Mouse (Mus musculus) heart, postnatal 25 days (tissue): ENCODE data around the gene Rhoh. TPM values are rescaled to one million over a fixed set of nuclear protein-coding genes. Genes with fewer than 3 reads are reported as not detected.

Experiments
- DNase-seq: peaks from one replicate; pipeline ENCODE4 v3.0.0; 2022; ENCODE audit warnings: low spot score
- intact Hi-C: fragments of 180-260 bp; cut with DNase I; formaldehyde crosslinking; loops from one replicate; pipeline ENCODE4 v1.15.1; 2025
- total RNA-seq, 2 experiments: library from RNA; stranded (reverse); gene quantifications; 2 replicates each; pipeline ENCODE4 v1.2.3; 2021

The Rhoh gene
- total RNA-seq, 2 experiments from 2014 or later = 0.42 to 0.87 TPM

- intact Hi-C loops = no loop called here
- no peak for DNase-seq
Observed at GRCm38 (mm10) chr5:65858898-65859297, 2.1 kb upstream of the Rhoh start.

- intact Hi-C loops = no loop called here
- DNase-seq = no peak
Observed at GRCm38 (mm10) chr5:65859396-65859795, 1.6 kb upstream of the Rhoh start.

DNA sequence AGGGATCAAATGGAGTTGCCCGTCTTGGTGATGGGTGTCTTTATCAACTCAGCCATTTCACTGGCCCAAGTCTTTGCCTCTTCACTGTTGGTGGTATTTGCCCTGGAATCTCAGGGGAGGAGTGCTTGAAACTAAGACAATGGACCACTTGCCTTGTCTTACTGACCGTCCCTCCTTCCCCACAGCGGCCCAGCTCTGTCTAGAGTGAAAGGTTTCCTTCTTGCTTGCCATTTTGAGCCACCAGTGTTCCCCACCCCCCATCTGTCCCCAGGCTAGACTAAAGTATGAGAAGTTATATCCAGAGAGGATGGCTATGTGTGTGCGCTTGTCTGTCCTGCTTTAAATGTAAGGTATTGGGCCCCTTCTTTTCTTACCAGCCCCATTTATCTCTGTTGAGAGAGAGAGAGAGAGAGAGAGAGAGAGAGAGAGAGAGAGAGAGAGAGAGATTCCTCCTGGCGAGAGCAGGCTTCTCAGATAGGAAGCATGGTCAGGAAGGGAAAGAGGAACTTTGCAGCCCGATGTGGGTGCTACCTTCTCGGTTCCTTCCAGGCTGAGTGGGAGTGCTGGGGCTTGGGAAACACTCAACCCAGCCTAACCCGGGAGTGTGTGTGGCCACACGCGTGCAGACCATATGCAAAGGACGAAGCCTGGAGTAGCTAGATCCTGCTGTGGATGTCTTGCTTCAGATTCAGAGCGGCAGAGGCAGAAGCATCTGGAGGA is 572 bp upstream of the Rhoh start:
- no peak for DNase-seq
- intact Hi-C loops = no loop called here

- DNase-seq = no peak
- intact Hi-C loops = no loop called here
Observed at GRCm38 (mm10) chr5:65862217-65862927, 1.4 kb downstream of the Rhoh start.

DNA sequence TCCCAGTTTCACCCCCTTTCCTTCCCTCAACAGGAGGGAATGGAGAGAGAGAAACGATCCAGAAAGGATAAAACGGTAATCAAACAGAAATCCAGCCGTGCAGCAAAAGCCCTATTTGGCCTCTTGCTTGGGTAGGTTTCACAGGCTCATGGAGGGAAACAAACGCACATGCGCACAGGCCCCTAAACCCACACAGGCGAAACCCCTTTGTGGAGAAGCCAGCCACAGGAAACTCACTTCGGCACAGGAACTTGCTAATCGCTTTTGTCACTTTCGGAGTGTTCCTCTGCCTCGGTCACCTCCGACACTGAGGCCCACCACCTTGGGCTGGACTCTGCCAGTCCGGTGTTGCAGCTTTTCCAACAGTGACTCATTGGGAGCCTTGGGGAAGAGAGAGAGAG is 2.3 kb downstream of the Rhoh start:
- peak; percentile 3 for DNase-seq
- intact Hi-C loops = no loop called here

DNA sequence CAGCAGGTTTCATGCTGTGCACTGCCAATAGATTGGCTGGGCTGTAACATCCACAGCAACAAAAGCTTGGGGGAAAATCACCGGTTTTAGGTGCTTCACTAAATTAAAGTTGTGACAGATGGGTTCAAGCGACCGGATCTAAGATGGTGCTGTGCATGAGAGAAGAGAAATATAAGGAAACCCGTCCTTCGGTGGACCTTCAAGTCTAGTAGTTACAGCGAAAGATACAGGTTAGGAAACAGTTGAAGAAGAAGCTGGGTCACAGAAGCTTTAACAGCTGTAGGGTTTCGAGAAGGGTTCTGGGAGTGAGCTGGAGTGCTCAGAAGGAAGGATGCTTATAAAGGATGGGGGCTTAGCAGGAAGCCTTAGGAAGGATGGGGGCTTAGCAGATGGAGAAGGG is 3.5 kb downstream of the Rhoh start:
- intact Hi-C loops = no loop called here
- DNase-seq = no peak

DNA sequence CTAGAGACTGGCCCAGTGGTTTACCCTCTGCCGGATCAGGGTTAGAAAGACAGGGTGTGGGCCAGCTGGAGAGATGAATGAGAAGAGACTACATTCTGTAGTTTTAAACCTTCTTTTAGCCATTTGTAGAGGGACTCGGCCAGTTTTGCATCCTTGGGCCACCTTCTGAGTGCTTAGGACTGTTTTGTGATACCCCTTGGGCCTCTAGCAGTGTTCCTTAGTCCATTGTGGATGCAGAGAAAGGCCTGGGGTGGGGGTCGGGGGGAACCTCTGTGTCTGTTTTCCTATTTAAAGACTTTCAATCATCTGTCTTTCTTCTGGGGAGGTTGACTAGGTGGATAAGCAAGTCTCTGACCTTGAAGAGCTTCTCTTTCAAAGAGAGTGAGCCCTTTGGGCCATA is 3.9 kb downstream of the Rhoh start:
- no peak for DNase-seq
- intact Hi-C loops = no loop called here

DNA sequence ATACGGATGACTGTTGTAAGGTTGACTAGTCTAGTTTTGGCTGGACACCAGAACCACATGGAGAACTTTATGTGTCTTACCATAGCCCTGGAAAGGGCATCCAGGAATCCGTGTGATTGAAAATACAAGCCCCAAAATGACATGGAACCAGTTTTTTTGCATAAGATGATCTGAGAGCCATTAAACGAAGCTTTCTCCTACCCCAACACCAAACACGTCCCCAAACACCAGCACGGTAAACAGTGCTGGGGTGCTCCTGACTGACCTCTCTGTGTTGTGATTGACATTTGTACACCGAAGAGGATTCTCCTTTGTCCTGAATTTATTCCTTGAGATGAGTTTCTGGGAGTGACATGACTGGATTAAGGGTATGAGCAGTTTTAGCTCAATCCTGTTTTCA is 5.6 kb downstream of the Rhoh start:
- intact Hi-C loops = no loop called here
- DNase-seq = no peak

- DNase-seq = no peak
- intact Hi-C loops = no loop called here
Observed at GRCm38 (mm10) chr5:65867380-65868116, 6.5 kb downstream of the Rhoh start.

DNA sequence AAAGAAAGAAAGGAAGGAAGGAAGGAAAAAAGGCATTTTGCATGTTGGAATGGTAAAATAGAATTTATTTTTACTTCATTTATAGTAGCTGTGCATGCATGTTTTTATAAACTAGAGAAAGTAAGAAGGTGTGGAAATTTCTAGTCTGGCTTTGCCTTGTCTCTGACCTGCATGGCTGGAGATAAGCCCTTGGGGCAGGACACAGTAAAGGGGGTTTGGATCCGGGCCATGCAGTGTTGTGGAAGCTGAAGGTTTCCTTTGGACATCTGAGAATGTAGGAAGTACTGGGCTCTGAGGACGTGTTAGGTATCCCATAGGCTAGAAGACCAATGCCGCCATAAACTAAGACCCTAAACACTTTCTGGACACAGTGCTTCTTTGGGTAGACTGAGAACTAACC is 7.4 kb downstream of the Rhoh start:
- intact Hi-C loops = no loop called here
- DNase-seq = no peak

GRCm38 (mm10) chr5:65869660-65870059 is 8.6 kb downstream of the Rhoh start:
- DNase-seq = no peak
- intact Hi-C loops = no loop called here

GRCm38 (mm10) chr5:65871276-65871875 is 10.4 kb downstream of the Rhoh start:
- no peak for DNase-seq

GRCm38 (mm10) chr5:65873212-65873611 is 12.2 kb downstream of the Rhoh start:
- intact Hi-C loops = no loop called here
- no peak for DNase-seq

More at GRCm38 (mm10) chr5:65871276-65871875, 10.4 kb downstream of the Rhoh start:
- intact Hi-C loops = no loop called here

GRCm38 (mm10) chr5:65875269-65875668 is 14.3 kb downstream of the Rhoh start:
- intact Hi-C loops = no loop called here
- no peak for DNase-seq

DNA sequence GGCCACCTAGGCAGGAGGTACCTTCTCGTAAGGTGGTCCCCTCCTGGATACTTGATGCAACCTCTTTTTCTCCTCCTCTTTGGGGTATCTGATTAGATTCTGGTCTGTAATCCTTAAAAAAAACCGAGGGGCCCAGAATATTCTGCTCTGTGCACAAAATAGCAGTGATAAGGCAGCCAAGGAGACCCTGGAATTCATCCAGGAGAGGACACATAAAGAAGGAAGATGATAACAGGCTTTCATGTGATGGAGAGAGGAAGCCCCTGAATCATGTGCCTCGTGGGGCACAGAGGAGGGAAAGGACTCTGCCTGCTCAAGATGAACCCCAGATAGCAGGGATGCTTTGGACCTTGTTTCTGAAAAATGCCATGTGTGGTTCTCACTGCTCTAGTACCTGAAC is 17.4 kb downstream of the Rhoh start:
- intact Hi-C loops = no loop called here
- no peak for DNase-seq

- intact Hi-C loops = no loop called here
- DNase-seq = no peak
Observed at GRCm38 (mm10) chr5:65881254-65881653, 20.2 kb downstream of the Rhoh start.

- DNase-seq = no peak
- intact Hi-C loops = no loop called here
Observed at GRCm38 (mm10) chr5:65882476-65883205, 21.6 kb downstream of the Rhoh start.

DNA sequence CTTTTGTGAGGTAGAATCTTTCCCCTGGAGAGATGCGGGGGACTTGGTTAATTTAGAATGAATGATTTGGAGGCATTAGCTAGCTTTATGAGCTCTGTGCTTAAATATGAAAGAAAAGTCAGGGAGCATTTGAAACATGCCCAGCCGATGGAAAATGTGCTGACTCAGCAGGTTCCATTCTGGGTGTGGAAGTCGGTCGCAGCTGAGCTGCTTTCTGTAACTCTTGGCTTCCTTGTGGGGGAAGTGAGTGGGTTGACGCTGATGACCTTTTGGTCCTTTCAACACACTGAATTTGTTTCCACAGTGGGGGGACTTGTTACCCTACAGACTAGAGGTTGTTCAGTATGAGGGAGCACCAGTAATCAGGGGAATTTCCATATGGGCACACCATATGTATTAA is 22.3 kb downstream of the Rhoh start:
- DNase-seq = no peak
- intact Hi-C loops = no loop called here

- intact Hi-C loops = no loop called here
- DNase-seq = no peak
Observed at GRCm38 (mm10) chr5:65885699-65886443, 24.9 kb downstream of the Rhoh start.
